Mouse (Mus musculus): Measurements from ENCODE around the gene Jund. TPM values are rescaled to one million over a fixed set of nuclear protein-coding genes. Genes with fewer than 3 reads are reported as not detected.

Gene Jund
- total and polyA plus RNA-seq, 3 experiments: 191 to 283 (median 279) TPM

GRCm38 (mm10) chr8:70659604-70660272 is 39.0 kb upstream of the Jund start (continued):
- TF ChIP-seq MEF2A (IDR thresholded peaks at IDR 0.05; ENCODE audit: borderline replicate concordance, low read depth, low read length) (peak; percentile 29; the same call in 1 of the 2 replicates), USF1 (IDR thresholded peaks at IDR 0.05; ENCODE audit: low read depth, low read length) (no peak), KAT2A (IDR thresholded peaks at IDR 0.05; ENCODE audit: insufficient replicate concordance, low read length) (no peak)

GRCm38 (mm10) chr8:70660273-70660725 is 38.5 kb upstream of the Jund start, which contains the start of gene Pgpep1:
TSS of gene Pgpep1 (minus strand) at chr8:70660388.
- peak within 1 kb of the TSS; percentile 41 for H3K27ac ChIP-seq (ENCODE audit: insufficient read depth, low read depth)
- DNase-seq (ENCODE audit: extremely low read depth): peak; percentile 56
- H3K9me3 ChIP-seq (replicated peaks; ENCODE audit: low read length): no peaks in the 10 kb centered on the region
- peaks cover 12% of the 10 kb centered on the region; the same call in 1 of the 2 replicates for H3K79me2 ChIP-seq (replicated peaks; ENCODE audit: control insufficient read depth, extremely low read depth, insufficient read depth, poor library complexity, severe bottlenecking)
- peaks cover 4 to 27% of the 10 kb centered on the region in 2 experiments for H3K36me3 ChIP-seq (replicated peaks in 1 of 2; ENCODE audit: control insufficient read depth in 1 of 2, insufficient read depth in 1 of 2, low read length in 1 of 2)
- peak within 1 kb of the TSS; percentile 77 for H3K9ac ChIP-seq (ENCODE audit: insufficient read depth, low read depth)
- peaks cover 10 to 47% of the 10 kb centered on the region in 2 experiments for H3K4me1 ChIP-seq (ENCODE audit: control insufficient read depth in 1 of 2, insufficient read depth in 2 of 2)
- peak within 1 kb of the TSS; percentile 76 for H3K4me2 ChIP-seq (ENCODE audit: insufficient read depth, low read depth, poor library complexity, severe bottlenecking)
- TF ChIP-seq USF1 (IDR thresholded peaks at IDR 0.05; ENCODE audit: low read depth, low read length) (no peak), NELFE (IDR thresholded peaks at IDR 0.05; ENCODE audit: low read depth, low read length) (no peak), POLR2A (IDR thresholded peaks at IDR 0.05; ENCODE audit: low read depth, low read length) (0 out of 2 replicates have a peak, but pooled peaks have one; percentile 21), RAD21 (IDR thresholded peaks at IDR 0.05; ENCODE audit: low read depth, low read length) (no peak), SIN3A (IDR thresholded peaks at IDR 0.05; ENCODE audit: low read length) (no peak), MXI1 (IDR thresholded peaks at IDR 0.05; ENCODE audit: low read depth, low read length) (peak; percentile 62), IRF4 (IDR thresholded peaks at IDR 0.05; ENCODE audit: low read depth, low read length) (no peak), BHLHE40 (IDR thresholded peaks at IDR 0.05; ENCODE audit: low read depth, low read length) (peak; percentile 58)
- dilution Hi-C loops (cut with MboI; ENCODE audit: extremely low pct_ligation_motif_present, extremely low pct_unique_long_range_greater_than_20kb, low sequenced_read_pairs) (no loop called here), in situ Hi-C loops (cut with MboI; ENCODE audit: low pct_ligation_motif_present, low pct_unique_long_range_greater_than_20kb, low sequenced_read_pairs) (loop anchor here (10.0 kb wide), 1 partner anchor 55 kb away; the partner anchor contains the start of gene Gm3336)
- H3K4me3 ChIP-seq (replicated peaks in 1 of 3; ENCODE audit: low read depth in 2 of 3, low read length in 2 of 3, poor library complexity in 1 of 3): peak within 1 kb of the TSS; percentile 79 to 89 (median 80)
- H3K27me3 ChIP-seq (replicated peaks): peaks cover 1% of the 10 kb centered on the region

- H3K27me3 ChIP-seq (replicated peaks): peaks cover 1% of the 10 kb centered on the region
- H3K4me2 ChIP-seq (ENCODE audit: insufficient read depth, low read depth, poor library complexity, severe bottlenecking): no peak overlapping the region
- TF ChIP-seq JUND (conservative IDR thresholded peaks at IDR 0.05; ENCODE audit: low read depth, low read length) (no peak), ELF1 (IDR thresholded peaks at IDR 0.05; ENCODE audit: low read depth, low read length) (no peak), HCFC1 (IDR thresholded peaks at IDR 0.05; ENCODE audit: low read depth, low read length) (no peak), ZNF384 (IDR thresholded peaks at IDR 0.05; ENCODE audit: low read depth, low read length) (no peak), SMC3 (IDR thresholded peaks at IDR 0.05; ENCODE audit: low read depth, low read length) (no peak), USF2 (conservative IDR thresholded peaks at IDR 0.05; ENCODE audit: low read depth, low read length) (no peak), TCF12 (IDR thresholded peaks at IDR 0.05; ENCODE audit: low read depth, low read length) (no peak), EP300 (IDR thresholded peaks at IDR 0.05; ENCODE audit: low read length) (no peak), NRF1 (IDR thresholded peaks at IDR 0.05; ENCODE audit: low read depth, low read length) (no peak), NELFE (IDR thresholded peaks at IDR 0.05; ENCODE audit: low read depth, low read length) (no peak)
- no peak overlapping the region for H3K9ac ChIP-seq (ENCODE audit: insufficient read depth, low read depth)
- no peak for DNase-seq (ENCODE audit: extremely low read depth)
- H3K27ac ChIP-seq (ENCODE audit: insufficient read depth, low read depth): no peak overlapping the region
- dilution Hi-C loops (cut with MboI; ENCODE audit: extremely low pct_ligation_motif_present, extremely low pct_unique_long_range_greater_than_20kb, low sequenced_read_pairs): no loop called here
- H3K4me1 ChIP-seq (ENCODE audit: control insufficient read depth in 1 of 2, insufficient read depth in 2 of 2): peaks cover 4 to 32% of the 10 kb centered on the region in 2 experiments
- in situ Hi-C loops (cut with MboI; ENCODE audit: low pct_ligation_motif_present, low pct_unique_long_range_greater_than_20kb, low sequenced_read_pairs): loop anchor here (10.0 kb wide), 1 partner anchor 51 kb away; the partner anchor contains the start of gene Gm3336
- H3K79me2 ChIP-seq (replicated peaks; ENCODE audit: control insufficient read depth, extremely low read depth, insufficient read depth, poor library complexity, severe bottlenecking): 0 out of 2 replicates have a peak, but pooled peaks cover 2% of the 10 kb centered on the region
- no peak overlapping the region for H3K4me3 ChIP-seq (replicated peaks in 1 of 3; ENCODE audit: low read depth in 2 of 3, low read length in 2 of 3, poor library complexity in 1 of 3)
- H3K36me3 ChIP-seq (replicated peaks in 1 of 2; ENCODE audit: control insufficient read depth in 1 of 2, insufficient read depth in 1 of 2, low read length in 1 of 2): no peaks in the 10 kb centered on the region
- H3K9me3 ChIP-seq (replicated peaks; ENCODE audit: low read length): peaks cover 4% of the 10 kb centered on the region
These were observed 35.1 kb upstream of the Jund start for GRCm38 (mm10) chr8:70663691-70664090.

All from CH12.LX (cell line).